Mouse (Mus musculus) spleen, postnatal 14 days (tissue): ENCODE data around the gene Nprl3.
A peak's percentile ranks its signal among the peaks of the same experiment; 100 is the strongest.

ENCODE experiments used
- DNase-seq, 2 experiments: peaks; one replicate each; pipeline ENCODE4 v3.0.0; 2021 to 2022; ENCODE audit warnings: low spot score in 2 of 2

Gene Nprl3

DNA sequence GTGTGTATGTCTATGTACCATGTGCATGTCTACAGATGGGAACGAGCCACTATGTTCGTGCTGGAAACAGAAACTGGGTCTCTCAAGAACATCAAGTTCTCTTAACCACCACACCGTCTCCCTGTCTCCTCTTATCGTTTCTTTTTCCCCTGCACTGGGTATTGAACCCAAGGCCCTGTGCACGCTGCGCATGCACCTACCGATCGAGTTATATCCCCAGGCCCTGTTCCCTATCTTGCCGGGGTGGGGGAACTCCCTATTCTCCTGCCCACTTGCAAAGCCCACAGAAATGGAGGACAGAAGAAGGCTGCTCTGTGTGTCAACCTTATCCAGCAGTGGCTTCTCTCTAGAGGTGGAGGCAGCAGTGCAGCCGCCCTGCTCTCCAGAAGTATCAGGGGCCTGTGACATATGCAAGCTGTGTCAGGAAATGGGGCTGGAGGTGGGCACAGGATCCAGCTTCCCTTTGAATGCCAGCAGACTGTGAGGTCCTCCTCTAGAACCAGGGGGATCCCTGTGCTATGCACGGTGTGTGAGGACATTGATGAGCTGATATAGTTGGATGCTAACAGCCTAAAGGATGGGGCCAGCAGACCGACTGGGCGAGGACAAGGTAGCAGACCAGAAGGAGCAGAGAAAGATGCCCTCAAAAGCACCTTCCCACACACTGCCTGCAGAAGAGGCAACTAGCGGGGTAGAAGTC lies 69.1 kb downstream of the Nprl3 start:
- DNase-seq = no peak

DNA sequence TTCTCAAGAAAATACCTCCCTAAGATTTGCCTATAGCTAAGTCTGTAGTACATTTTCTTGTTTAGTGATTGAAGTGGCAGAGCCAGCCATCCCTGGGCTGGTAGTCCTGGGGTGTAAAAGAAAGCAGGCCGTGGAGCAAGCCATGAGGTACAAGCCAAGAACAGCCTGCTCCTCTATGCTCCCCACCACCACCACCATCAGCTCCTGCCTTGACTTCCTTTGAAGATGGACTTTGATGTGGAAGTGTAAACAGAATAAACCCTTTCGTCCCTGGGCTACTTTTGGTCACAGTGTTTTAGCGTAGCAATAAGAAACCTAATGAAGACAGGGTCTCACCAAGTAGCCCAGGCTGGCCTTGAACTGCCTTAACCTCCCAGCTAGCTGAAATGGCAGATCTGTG lies 69.7 kb downstream of the Nprl3 start:
- no peak for DNase-seq

DNA sequence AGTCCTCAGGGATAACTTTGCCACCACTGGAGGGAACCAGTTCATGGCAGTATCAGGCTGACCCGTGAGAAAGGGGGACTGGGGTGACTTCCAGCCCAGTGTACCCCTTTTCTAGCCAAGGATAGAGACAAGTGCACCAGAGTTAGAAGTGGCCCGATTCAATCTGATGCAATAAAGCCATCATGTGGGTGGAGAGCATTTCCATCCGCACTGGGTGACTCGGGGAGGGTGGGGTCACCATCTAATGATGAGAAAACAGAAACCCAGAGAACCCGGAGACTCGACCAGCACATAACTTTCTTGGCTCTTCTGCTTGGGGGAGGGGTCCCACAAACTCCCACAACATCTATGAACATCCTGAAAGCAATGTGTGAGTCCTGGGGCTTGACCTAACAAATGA lies 70.8 kb downstream of the Nprl3 start:
- DNase-seq = no peak

DNA sequence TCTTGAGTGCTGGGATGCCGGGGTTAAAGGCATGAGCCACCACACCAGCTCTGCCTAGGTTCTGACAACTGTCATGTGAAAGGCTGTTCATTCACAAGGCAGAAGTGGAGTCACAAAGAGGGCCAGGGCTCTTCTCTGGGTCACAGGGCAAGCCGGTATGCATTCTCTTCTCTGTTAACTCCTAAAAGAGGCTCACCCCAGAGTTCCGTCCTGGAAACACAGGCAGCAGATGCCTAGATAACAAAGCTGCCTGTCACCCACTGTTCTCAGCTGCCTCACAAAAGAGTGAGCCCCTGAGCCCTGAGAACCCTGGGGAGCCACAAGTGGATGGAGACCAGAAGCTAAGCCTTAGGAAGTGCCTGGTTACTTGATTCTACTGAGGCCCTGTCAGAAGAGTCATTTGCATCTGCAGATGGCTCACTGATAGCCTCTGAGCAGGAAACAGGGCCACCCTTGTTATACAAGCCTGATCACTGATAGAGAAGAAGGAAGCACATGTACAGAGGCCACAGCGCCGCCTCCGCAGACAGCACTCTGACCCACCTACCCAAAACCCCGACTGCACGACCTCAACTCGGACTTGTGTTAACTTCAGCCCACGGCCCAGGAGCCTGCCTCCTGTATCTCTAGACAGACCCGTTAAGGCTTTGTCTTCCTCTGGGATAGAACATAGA lies 71.5 kb downstream of the Nprl3 start:
- DNase-seq = no peak

DNA sequence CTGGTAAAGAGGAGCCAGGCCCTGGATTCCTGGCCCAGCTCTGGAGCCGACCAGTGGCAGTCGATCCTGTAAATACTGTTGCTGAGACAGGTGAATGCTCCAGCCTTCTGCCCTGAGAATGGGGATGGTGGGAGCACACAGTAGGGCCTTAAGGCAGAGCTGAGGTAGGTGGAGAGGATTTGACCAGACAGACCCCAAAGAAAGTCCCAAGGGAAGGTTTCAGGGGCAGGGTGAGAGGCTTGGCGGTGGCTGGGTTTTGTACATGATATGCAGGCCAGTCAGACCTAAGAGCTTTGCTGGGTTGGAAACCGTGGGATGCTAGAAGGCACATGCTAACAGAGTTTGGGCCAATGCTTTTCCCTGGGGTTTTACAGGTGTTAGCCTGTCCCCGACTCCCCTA lies 72.9 kb downstream of the Nprl3 start:
- no peak for DNase-seq

DNA sequence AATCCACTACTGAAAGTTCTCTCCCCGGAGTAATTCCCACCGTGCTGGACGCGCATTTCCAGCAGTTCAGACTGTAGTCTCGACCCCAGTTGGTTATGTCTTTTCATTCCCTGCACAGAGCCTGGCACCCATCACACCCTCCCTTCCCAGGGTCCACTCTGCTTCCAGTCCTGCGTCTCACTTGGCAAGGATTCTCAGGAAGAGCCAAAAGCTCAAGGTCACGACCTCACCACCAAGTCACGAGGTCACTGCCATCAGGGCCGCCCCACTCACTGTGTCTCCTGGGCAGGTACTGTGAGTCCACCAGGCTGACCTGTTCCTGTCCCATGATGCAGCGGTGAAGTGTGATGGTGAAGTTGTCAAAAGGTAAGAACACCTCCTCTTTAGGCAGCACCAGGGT lies 73.4 kb downstream of the Nprl3 start:
- DNase-seq = no peak

DNA sequence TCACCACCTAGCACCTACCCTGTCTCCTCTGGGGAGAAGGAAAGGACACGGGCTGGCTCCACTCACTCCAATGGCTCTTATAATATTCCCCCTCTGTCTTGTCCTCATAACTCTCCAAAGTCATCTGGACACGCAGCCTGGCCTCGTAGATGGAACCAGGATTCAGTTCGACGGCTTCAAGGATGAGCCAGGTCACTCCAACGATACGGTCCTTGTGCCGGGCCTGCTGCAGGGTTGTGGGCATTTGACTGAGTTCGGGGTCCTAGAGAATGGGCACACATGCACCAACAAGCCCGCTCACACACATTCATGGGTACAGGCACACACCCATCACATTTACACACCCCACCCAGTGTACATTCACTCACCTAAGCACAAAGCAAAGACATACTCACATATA lies 74.4 kb downstream of the Nprl3 start:
- DNase-seq = no peak

DNA sequence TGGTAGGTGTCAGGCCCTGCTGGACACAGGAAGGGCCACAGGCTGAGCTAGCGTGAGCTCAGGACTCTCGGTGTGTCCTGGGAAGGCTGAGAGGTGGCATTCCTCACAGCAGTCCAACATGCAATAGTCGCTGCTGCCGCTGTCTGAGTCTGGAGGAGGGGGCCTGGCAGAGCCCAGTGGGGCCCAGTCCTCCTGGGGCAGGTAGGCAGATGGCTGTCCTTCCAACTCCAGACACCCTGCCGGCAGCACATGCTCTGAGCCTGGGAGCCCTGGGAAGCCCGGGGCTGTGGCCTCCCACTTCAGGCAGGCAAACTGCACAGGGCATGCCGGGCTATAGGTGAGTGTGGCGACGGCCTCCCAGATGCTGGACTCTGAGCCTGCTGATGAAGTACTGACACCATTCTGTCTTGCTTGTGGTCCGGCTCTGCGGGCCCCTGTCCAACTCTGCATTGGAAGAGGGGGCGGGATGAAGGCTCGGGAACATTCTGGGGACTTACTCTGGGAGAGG lies 76.8 kb downstream of the Nprl3 start:
- no peak for DNase-seq

- no peak for DNase-seq
These were observed 77.4 kb downstream of the Nprl3 start for GRCm38 (mm10) chr11:32190119-32190518.

- DNase-seq = no peak
These were observed 78.1 kb downstream of the Nprl3 start for GRCm38 (mm10) chr11:32189434-32189833.

DNA sequence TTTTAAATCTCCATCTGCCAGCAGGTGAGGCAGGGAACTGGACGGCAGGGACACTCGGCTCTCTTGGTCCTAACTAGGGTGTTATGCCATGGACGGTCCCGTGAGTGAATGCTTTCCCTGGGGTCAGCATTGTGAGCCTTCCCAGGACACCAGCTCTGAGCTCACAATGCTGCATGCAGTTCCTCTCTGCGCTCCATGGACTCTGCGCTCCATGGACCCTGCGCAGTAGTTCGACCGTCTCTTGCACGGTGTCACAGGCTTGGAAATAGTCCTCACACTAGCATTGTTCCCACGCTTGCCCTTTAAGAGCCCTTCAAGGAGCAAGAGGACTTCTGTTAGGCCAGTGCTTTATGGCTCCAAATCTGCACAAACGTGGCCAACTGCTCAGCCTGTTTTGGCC lies 78.6 kb downstream of the Nprl3 start:
- no peak for DNase-seq

GRCm38 (mm10) chr11:32187256-32187655 lies 80.3 kb downstream of the Nprl3 start:
- DNase-seq = no peak

DNA sequence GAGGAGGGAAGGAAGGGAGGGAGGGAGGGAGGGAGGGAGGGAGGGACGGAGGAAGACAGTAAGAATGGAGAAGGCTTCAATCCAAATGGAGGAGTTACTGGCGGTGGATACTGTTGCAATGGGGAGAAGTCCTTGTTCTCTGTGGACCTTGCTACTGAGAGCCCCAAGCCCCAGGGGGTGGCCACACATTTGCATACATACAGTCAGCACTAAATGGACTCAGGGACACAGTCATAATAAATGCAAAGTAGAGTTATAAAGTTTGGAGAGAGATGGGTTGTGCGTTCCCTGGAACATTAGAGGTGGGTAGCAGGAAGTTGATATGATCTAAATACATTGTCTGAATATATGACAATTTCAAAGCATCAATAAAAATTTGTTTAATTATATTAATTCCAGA lies 81.5 kb downstream of the Nprl3 start:
- no peak for DNase-seq

DNA sequence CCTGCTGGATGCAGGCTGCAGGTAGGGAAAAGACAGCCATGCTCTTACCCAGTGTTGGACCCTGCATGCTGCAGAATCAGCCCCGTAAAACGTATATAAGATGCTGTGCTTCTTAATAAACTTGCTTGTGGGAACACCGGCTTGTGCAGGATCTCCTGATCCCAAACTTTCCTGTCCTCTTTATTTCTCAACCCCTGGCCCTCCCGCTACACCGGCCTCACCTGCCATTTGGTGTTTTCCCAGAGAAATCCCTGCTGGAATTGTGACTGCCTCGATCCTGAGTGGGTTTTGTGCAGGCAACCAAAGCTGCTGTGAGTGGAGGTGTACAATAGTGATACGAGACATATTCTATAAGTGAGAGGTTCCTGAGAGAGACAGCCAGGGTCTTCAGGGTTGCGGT lies 83.0 kb downstream of the Nprl3 start:
- no peak for DNase-seq

- DNase-seq = peak; percentile 43 to 71
These were observed 85.3 kb downstream of the Nprl3 start for GRCm38 (mm10) chr11:32181973-32182868.

GRCm38 (mm10) chr11:32181246-32181645 lies 86.3 kb downstream of the Nprl3 start:
- no peak for DNase-seq

DNA sequence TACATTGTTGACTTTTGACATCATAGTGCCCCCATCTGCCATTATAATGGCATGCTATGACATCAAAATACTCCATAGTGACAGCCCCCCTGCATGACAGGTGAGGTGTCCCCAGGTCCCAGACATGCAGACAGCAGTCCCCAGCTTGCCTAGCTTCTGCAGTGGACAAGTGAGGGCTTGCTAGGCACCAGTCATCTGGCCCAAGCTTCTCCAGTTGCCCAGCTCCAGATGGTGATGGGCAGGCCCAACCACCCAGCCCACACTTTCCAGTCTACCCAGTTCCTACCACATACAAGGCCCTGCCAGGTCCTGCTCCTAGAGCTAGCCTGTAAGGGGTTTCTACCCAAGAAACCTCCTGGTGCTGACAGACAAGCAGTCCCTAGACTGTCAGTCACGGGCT lies 89.0 kb downstream of the Nprl3 start:
- no peak for DNase-seq
